Mouse (Mus musculus): ENCODE data around the gene Cpne7. TPM values are rescaled to one million over a fixed set of nuclear protein-coding genes. Genes with fewer than 3 reads are reported as not detected.

Cpne7 gene
- total RNA-seq, 2 experiments from 2014 or later: 0.62 to 1.1 TPM

DNA sequence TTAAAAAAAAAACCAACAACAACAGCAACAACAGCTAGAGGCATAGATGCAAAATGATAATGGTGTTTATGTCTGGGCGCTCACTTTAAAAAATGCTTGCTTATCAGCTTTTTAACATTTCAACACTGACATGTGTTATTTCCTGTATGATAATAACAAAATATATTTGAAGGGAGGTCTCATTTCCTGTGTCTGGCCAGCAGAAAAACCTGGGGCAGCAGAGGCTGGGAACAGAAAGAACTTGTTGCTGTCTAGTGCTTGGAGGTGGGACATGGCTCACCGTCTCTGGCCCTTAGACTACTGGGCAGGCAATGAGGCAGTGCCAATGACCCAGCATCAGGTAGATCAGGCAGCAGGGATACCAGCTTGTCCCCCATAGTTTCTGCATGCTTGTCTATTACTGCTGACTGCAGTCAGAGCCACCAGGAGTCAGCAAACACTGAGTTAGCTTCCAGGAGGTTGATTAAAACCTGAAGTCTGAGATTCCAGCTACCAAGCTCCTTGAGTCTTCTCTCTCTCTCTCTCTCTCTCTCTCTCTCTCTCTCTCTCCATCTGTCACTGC, 3.2 kb upstream of the Cpne7 start:
- no peak for DNase-seq

GRCm38 (mm10) chr8:123114644-123115043, 2.5 kb upstream of the Cpne7 start:
- no peak for DNase-seq

DNA sequence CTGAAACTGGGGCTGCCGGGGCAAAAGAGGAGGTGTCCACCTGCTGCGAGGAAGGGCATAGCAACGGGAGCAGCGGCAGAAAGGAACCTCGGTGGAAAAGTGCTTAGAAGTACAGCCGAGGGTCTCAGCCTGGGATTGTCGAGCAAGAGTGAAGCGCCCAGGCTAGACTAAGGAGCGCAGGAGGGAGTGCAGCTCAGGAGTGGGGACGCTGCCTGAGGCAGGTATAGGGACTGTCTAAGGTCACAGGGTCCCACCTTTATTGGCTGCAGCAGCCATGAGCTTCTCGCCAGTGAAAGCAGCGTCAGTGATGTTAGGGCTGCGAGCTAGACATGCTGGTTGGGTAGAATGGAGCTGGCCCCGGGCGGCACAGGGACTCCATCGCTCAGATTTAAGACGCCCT, 570 bp downstream of the Cpne7 start:
- no peak for DNase-seq

- no peak for DNase-seq
Measured at GRCm38 (mm10) chr8:123122059-123122458, 4.9 kb downstream of the Cpne7 start.

DNA sequence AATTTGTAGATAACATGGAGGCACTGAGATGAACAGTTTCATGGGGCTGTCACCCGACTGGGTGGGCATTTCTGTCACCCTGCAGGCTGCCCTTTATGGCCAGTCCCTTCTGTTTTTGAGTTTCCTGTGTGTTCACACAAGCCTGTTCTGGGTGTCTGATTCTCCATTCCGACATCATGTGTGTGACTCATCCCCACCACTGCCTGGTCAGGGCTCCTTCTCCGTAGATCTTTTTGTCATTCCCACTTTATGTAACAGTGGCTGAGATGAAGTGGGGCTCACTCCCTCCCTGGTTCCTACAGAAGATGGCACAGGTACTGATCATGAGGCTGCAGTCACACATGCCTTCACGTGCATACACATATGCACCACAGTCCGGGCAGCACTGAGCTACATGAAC, 5.5 kb downstream of the Cpne7 start:
- DNase-seq: no peak

DNA sequence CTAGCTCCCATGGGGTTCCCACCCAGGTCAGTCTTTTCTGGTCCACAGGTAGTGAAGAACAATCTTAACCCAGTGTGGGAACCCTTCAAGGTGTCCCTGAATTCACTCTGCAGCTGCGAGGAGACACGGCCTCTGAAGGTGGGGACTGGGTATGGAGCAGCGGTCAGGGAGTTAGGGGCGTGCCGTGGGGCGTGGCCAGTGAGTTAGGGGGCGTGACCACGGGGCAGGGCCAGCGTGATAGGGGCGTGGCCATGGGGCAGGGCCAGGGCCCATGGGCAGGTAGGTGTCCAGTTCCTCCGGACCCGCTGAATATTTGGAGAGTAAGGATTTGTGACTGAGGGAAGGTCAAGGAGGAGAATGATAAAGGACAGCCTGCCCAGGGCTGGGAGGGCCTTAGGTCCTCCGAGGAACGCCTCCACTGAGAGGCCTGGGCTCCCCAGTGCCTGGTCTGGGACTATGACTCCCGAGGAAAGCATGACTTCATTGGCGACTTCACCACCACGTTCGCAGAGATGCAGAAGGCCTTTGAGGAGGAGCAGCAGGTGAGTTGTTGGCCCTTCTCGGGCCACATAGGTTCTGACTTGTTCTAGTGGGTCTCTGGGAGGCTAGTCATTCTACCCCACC, 9.1 kb downstream of the Cpne7 start:
- DNase-seq: no peak

GRCm38 (mm10) chr8:123131041-123131440, 13.9 kb downstream of the Cpne7 start:
- peak in 1 of 2 experiments; percentile 39 for DNase-seq

GRCm38 (mm10) chr8:123132953-123133352, 15.8 kb downstream of the Cpne7 start:
- DNase-seq: no peak

DNA sequence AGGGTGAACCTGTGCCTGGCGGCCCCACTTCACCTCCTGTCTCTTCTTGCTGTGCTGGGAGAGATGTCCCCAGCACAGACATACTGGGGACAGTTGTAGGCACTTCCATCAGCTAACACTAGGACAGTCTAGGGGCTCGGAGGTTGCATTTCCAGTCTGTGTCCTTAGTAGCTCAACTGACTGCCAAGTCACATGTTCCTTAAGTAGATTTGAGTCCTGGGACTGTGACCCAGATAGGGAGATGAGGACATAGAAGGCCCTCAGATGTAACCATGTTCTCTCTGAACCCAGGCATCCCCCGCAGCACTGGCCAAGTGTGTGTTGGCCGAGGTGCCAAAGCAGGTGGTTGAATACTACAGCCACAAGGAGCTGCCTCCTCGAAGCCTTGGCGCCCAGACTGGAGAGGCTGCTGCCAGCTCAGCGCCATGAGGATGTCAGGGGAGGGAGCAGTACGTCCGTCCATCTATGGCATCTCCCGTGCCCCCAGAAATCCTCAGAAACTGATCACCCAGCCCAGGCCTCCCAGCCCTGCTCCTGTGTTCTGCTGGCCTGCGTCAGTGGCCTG, 17.1 kb downstream of the Cpne7 start:
- DNase-seq: no peak

DNA sequence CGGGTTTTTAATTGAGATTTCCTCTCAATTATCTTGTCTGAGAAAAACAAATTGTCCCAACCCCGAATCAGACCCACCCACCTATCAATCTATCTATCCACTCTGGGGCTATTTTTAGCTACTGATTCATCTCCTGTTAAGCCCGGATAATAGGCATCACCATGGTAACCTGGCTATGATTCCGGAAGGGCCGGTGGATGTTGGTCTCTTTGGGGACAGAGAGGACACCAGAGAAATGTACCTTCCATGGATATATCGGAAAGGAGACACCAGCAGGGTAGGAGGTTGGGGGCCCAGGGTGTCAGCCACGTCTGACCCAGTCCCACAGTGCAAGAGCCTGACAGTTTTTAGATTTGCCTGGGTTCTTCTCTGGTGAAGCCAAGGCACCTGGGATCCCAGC, 18.2 kb downstream of the Cpne7 start:
- DNase-seq: no peak

GRCm38 (mm10) chr8:123135806-123136205, 18.6 kb downstream of the Cpne7 start:
- DNase-seq: no peak

DNA sequence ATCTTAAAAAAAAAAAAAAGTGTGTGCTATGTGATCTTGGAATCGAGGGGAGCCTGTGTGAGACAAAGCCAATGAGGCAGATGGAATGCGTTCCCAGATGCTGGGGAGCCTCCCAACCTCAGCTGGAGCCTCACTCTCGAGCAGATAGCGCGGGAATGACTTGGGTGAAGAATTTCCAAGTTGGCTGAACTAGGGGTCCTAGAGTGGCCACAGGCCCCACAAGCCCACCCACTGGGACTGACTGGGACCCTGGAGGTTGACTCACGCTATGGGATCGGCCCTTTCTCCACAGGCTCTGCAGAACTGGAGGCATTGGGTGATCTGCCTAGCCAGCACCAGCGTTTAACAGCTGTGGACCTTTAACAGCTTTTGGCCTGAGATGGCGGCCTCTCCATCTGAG, 19.1 kb downstream of the Cpne7 start:
- peak; percentile 49 to 78 for DNase-seq

- DNase-seq: peak; percentile 47 to 48
Measured at GRCm38 (mm10) chr8:123137645-123138077, 20.5 kb downstream of the Cpne7 start.

DNA sequence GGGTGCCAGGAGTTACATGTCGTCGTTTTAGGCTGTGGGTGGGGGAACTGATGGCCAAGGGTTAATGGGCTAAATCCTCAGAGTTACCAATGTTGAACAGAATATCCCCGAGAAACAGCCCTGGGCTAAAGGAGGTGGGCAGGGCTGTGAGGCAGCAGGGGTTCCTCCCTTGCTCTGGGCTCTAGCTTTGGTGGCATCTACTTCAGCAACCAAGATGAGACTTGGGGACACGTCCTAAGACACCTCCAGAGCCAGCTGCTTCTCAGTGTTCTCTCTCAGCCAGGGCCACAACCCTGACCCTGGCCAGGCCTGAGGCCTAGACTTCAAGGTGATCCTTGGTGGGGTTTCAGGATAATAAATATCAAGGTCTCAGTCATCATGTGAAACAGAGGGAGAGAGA, 21.6 kb downstream of the Cpne7 start:
- no peak for DNase-seq

GRCm38 (mm10) chr8:123141741-123142462, 24.7 kb downstream of the Cpne7 start:
- peak; percentile 94 to 95 for DNase-seq

DNA sequence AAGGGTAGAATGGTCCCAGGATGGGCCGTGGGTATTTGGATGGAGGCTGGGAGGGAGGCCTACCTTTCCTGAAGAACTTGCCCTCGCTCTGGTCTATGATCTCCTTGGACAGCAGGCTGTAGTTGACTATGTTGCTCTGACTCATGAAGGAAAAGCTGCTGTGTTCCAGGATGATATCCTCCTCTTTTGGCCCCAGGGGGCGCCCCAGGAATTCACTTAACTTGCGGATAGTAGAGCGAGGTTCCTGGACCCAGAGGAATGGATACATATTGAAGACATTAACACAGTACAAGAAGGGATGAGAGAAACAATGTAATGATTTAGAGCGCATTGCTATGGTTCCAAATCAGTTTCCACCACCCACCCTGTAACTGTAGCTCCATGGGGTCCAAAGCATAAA, 28.1 kb downstream of the Cpne7 start:
- peak; percentile 66 to 68 for DNase-seq

DNA sequence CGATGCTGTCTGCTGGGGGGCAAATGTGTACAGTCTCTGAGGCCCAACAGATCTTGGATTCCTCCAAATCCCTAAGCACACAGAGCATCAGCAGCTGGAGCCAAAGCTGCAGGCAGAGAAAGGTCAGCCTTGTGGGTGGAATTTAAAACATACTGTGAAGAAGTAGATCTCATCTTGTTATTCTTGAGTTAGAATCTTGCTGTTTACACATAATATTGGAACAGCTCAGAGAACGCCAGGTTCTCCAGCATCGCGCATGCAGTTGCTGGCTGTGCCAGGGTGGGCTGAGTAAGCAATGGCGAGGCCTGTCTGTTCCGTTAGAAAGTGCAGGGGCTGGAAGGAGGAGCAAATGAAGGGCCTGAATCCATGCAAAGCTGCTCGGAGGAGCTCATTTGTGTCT, 29.2 kb downstream of the Cpne7 start:
- peak; percentile 55 to 74 for DNase-seq

DNA sequence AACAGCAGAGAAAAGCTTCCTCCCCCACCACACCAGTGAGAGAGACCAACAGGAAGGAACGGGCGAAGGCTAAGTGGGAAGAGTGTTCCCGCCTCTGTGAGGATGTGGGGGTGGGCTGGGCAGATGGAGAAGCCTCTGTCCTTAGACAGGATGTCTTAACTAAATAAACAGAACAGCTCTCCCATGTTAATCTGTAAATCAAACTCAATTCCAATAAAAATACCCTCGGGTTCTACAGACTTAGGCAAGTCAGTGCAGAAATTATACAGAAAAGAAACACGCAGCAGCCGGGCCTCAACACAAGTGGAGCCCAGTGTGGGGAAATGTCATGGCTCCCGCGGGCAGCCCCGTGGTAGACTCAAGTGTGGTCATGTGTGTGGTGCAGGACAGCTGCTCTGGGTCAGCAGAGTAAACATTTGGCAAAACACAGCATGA, 33.6 kb downstream of the Cpne7 start:
- DNase-seq: peak in 1 of 2 experiments; percentile 58

DNA sequence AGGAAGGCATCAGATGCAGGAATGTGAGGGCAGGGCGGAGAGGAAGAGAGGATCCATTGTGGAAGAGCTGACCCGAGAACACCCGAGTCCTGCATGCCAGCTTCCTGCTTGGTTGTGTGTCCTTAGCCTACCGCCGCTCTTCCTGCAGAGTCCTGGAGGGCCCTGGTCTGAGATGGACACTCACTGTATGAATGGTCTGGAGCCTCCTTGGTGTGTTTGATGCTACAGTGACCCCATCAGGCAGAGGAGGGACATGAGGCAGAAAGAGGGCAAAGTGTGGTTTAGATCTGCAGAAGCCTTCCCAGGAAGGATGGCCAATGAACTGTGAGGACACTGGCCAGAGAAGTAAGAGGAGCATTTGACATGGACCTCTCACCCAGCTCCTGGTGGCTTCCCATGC, 38.0 kb downstream of the Cpne7 start:
- DNase-seq: peak in 1 of 2 experiments; percentile 44

DNA sequence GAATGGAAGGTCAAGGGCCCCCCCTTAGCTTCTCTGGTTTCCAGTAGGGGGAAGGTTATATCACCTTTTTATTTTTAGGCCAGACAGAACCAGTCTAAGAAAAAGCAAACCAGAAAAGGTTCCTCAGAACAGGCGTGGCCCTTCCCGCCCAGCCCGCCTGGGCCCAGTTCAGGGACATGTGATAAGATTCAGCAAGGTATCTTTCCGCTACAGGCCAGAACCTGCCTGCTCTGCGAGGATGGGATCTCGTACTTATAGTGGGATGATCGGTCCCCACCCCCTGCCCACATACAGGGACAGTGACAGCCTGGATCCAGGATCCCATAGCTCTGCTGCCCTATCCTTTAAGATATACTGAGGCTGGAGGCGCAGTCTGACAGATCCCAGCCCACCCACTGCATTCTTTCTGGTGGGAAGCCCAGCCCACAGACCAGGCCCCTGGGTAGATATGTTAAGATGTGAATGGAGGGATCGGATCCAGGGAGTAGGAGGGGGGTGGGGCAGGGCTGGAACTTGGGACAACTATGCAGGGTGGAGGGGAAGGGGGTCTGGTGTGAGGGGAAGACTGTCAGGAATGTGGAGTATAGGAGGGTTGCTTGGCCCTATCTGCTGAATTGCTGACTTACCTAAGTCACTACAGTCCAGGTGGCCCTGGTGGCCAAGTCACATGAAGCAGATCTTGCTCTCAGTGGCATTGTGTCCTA, 39.0 kb downstream of the Cpne7 start:
- DNase-seq: no peak

DNA sequence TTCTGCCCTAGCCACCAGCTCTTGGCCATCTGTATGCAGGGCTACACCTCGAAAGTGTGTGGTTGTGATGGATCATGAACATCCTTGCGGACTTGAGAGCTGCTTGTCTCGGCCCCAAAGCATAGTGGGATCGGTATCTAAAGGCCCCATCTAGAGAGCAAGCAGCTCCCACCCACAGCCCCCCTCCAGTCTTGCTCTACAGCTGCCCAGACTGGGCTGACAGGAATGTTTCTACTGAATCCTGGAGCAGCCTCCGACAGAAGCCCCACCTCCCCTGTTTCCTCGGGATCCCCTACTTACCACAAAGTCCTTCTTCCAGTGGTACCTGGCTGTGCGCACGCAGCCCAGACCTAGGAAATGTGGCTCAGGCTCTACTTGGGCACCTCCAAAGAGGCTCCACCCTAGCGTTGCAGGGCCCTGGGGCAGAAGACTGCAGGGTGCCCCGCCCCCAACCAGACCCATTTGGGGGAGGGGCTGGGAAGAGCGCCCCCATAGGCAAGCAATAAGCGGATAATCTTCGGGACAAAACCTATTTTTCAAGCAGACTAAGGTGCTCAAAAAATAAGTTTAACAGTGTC, 40.8 kb downstream of the Cpne7 start, which contains the start of gene Sult5a1:
Sult5a1 (minus strand) TSS at position 428 of the 578 bp plus-strand sequence.
- DNase-seq: no peak

DNA sequence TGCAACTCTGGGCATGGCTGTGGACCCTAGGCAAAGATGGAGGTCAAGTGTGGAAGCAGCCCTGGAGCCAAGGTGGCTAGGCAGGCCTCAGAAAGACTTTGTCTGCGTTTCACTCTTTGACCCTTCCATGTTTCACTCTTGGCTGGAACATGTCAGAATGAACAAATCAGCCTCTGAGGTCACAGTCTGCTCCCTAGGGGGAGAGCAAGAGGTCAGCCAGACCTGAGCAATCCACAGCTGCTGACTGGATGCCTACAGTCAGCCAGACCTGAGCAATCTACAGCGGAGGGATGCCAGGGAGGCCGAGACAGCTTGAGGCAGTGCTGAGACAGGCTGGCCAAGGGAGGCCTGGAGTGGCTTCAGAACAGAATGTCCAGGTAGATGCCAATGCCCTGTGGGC, 64.2 kb downstream of the Cpne7 start:
- peak; percentile 78 to 85 for DNase-seq

Measured in heart, adult 18-20 months (tissue).